Mouse (Mus musculus): Measurements from ENCODE around the gene Crispld2. TPM values are rescaled to one million over a fixed set of nuclear protein-coding genes. Genes with fewer than 3 reads are reported as not detected.

Gene Crispld2
- polyA plus RNA-seq (2012; rRNA removed) = 7.6 TPM in 2 replicates

DNA sequence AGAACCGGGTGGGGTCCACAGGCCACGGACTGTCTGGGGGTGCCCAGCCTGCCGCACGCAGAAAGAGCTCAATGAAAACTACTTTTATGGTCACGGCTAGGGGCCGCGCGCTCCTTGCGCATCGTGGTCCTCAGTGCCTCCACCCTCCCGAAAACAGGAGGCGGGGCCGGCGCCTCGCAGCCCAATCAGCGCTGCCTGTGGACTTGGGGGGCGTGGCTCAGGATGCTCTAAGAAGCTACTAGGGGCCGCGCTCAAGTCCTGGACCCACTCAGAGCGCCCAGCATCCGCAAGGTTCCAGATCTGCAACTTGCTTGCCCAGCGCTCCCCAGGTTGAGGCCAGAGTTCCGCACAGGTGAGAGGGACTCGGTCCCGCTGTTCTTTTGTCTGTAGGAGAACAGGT, at the start of gene Crispld2:
Gene Crispld2, plus strand, starts transcription at position 190 of the 400 bp plus-strand sequence.
- 3% methylated on average over 25 of the region's 25 CpGs for WGBS
- peak within 1 kb of the TSS; percentile 12 for H3K4me3 ChIP-seq (ENCODE audit: control insufficient read depth, insufficient read depth, low read length)
- TF ChIP-seq CTCF (IDR thresholded peaks at IDR 0.05; ENCODE audit: borderline replicate concordance, control insufficient read depth, extremely low read depth, insufficient read depth, low read length, poor library complexity) = 0 out of 2 replicates have a peak, but pooled peaks have one; percentile 34
- TF ChIP-seq POLR2A (IDR thresholded peaks at IDR 0.05; ENCODE audit: control insufficient read depth, extremely low read depth, insufficient read depth, low read length, poor library complexity) = peak; percentile 50; the same call in 1 of the 2 replicates
- H3K36me3 ChIP-seq (ENCODE audit: control insufficient read depth, insufficient read depth, low read length) = no peaks in the 10 kb centered on the region
- no peaks in the 10 kb centered on the region for H3K27me3 ChIP-seq (ENCODE audit: control insufficient read depth, insufficient read depth, low read length)
- peaks cover 7% of the 10 kb centered on the region; the same call in 1 of the 2 replicates for H3K4me1 ChIP-seq (replicated peaks; ENCODE audit: control insufficient read depth, insufficient read depth, low read length)
- no peak within 1 kb of the TSS for H3K27ac ChIP-seq (ENCODE audit: control insufficient read depth, insufficient read depth, low read length)
- peak; percentile 92 for DNase-seq

DNA sequence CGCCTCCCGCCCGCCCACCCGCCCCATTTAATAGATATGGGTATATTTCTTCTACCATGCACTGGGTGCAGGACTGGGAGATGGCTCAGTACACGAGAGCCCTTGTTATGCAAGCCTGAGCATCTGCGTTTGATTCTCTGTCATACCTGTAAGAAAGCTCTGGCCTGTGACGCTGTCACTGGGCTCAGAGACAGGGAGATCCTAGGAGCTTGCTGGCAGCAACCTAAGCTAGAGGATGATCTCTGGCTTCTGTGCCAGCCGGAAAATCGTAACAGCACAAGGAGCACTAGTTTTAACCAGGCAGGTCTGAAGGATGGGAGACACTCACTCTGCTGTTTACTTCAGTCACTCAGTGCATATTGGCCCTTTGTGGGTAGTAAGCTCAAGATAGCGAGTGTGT, 48.6 kb upstream of the Crispld2 start:
- no peak overlapping the region for H3K27ac ChIP-seq (ENCODE audit: control insufficient read depth, insufficient read depth, low read length)
- no peak overlapping the region for H3K4me3 ChIP-seq (ENCODE audit: control insufficient read depth, insufficient read depth, low read length)
- H3K27me3 ChIP-seq (ENCODE audit: control insufficient read depth, insufficient read depth, low read length) = no peaks in the 10 kb centered on the region
- DNase-seq = no peak
- 97% methylated on average over 10 of the region's 10 CpGs for WGBS
- H3K36me3 ChIP-seq (ENCODE audit: control insufficient read depth, insufficient read depth, low read length) = peaks cover 13% of the 10 kb centered on the region
- no peak for TF ChIP-seq POLR2A (IDR thresholded peaks at IDR 0.05; ENCODE audit: control insufficient read depth, extremely low read depth, insufficient read depth, low read length, poor library complexity)
- no peak for TF ChIP-seq CTCF (IDR thresholded peaks at IDR 0.05; ENCODE audit: borderline replicate concordance, control insufficient read depth, extremely low read depth, insufficient read depth, low read length, poor library complexity)
- H3K4me1 ChIP-seq (replicated peaks; ENCODE audit: control insufficient read depth, insufficient read depth, low read length) = peaks cover 20% of the 10 kb centered on the region

DNA sequence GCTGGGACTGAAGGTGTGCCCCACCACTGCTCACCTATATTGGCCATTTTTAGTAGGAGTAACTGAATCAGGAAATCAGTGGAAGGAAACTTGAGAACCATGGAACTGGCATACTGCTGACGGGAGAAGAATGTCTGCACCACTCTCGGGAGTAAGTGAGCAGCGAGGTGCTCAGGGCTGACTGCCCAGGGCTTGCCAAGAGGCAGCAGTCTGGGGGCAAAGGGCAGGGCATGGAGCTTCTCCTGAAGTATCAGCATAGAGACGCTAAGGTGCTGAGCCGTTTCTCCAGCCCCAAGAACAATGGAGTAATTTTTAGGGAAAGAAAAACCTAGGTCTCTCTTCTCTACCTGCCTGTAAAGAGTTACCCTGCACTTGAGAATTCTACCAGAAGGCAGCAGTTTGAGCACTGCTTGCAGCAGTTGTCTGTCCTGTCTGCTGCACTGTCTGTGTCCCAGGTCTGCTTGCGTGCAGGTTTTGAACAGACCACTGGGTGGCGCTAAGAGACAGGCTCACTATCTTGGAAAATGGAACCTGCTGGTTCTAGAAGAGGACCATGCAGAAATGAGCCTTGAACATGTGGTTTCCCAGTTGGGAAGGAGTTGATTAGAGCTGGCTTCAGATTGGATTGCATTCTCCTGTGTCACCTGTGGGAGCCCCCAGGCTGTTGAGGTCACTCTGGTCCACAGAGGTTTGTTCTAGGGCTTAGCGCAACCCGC, 48.0 kb upstream of the Crispld2 start:
- H3K36me3 ChIP-seq (ENCODE audit: control insufficient read depth, insufficient read depth, low read length) = peaks cover 13% of the 10 kb centered on the region
- no peak for TF ChIP-seq POLR2A (IDR thresholded peaks at IDR 0.05; ENCODE audit: control insufficient read depth, extremely low read depth, insufficient read depth, low read length, poor library complexity)
- TF ChIP-seq CTCF (IDR thresholded peaks at IDR 0.05; ENCODE audit: borderline replicate concordance, control insufficient read depth, extremely low read depth, insufficient read depth, low read length, poor library complexity) = peak; percentile 76; the same call in 1 of the 2 replicates
- 77% methylated on average over 9 of the region's 9 CpGs for WGBS

DNA sequence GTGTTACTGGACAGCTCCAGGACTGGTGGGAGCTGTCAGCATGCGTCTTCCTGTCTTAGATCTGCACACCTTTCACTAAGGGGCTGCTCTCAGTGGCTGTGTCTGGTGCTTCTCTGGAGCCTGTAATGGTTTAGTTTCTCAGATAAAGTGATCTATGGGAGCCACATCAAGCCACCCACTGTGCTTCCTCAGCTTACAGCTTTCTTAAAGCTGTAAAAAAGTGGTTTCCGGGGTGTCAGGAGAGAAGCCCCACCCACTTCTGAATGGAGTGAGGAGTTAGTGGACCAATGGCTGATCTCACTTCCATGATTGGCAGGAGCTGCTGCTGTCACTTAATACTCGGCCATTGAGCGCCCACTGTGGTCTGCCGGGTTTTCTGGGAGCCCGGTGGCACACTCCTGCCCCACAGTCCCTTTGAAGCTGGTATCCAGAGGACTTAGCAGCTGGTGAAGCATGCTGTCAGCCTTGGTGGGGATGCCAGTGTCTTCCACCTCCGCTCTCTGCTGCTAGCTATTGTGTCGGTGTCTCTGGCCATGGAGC, 45.8 kb upstream of the Crispld2 start:
- Histone ChIP-seq H3K4me1 (replicated peaks; ENCODE audit: control insufficient read depth, insufficient read depth, low read length) (peaks cover 20% of the 10 kb centered on the region), H3K27ac (ENCODE audit: control insufficient read depth, insufficient read depth, low read length) (no peak overlapping the region), H3K36me3 (ENCODE audit: control insufficient read depth, insufficient read depth, low read length) (peaks cover 24% of the 10 kb centered on the region), H3K4me3 (ENCODE audit: control insufficient read depth, insufficient read depth, low read length) (no peak overlapping the region), H3K27me3 (ENCODE audit: control insufficient read depth, insufficient read depth, low read length) (no peaks in the 10 kb centered on the region)
- TF ChIP-seq CTCF (IDR thresholded peaks at IDR 0.05; ENCODE audit: borderline replicate concordance, control insufficient read depth, extremely low read depth, insufficient read depth, low read length, poor library complexity) = no peak
- TF ChIP-seq POLR2A (IDR thresholded peaks at IDR 0.05; ENCODE audit: control insufficient read depth, extremely low read depth, insufficient read depth, low read length, poor library complexity) = no peak
- peak; percentile 32 for DNase-seq
- WGBS = 56% methylated on average over 8 of the region's 8 CpGs

More for the DNA sequence above, 48.0 kb upstream of the Crispld2 start:
- peaks cover 20% of the 10 kb centered on the region for H3K4me1 ChIP-seq (replicated peaks; ENCODE audit: control insufficient read depth, insufficient read depth, low read length)
- no peaks in the 10 kb centered on the region for H3K27me3 ChIP-seq (ENCODE audit: control insufficient read depth, insufficient read depth, low read length)
- H3K4me3 ChIP-seq (ENCODE audit: control insufficient read depth, insufficient read depth, low read length) = no peak overlapping the region
- DNase-seq = peak; percentile 67
- no peak overlapping the region for H3K27ac ChIP-seq (ENCODE audit: control insufficient read depth, insufficient read depth, low read length)

DNA sequence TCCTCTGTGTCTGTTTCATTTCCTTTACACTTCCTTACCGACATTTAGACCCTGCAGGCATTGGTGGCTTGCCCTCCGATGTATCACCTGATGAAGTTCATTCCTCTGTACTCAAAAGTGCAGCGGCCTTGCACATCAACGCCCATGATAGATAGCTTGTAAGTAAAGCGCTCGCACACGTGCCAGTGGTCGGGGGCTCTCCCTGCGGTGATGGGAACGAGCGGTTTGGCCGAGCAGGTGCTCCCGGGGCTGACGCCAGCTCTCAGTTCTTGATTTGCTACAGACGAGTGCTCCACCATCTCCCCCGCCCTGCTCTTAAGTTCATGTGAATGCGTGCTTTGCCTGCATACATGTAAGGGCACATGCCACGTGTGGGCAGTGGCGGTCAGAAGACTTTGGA, 44.6 kb upstream of the Crispld2 start:
- no peak for TF ChIP-seq CTCF (IDR thresholded peaks at IDR 0.05; ENCODE audit: borderline replicate concordance, control insufficient read depth, extremely low read depth, insufficient read depth, low read length, poor library complexity)
- TF ChIP-seq POLR2A (IDR thresholded peaks at IDR 0.05; ENCODE audit: control insufficient read depth, extremely low read depth, insufficient read depth, low read length, poor library complexity) = no peak
- H3K36me3 ChIP-seq (ENCODE audit: control insufficient read depth, insufficient read depth, low read length) = peaks cover 26% of the 10 kb centered on the region

DNA sequence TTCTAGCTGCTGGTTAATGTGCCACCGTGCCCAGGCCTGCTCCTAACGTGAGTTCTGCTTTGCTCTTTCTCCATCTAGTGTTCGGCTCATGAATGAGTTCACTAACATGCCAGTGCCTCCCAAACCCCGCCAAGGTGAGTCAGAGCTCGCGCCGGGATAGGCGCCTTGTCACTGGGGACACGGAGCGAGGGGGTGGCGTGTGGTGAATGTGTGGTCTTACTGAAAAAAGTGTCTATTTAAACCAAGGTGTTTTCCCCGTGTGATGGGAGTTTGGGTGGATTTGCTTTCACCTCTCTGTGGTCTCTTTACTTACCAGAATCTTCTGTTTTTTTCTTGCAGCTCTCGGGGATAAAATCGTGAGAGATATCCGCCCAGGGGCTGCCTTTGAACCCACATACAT, 43.9 kb upstream of the Crispld2 start:
- Histone ChIP-seq H3K36me3 (ENCODE audit: control insufficient read depth, insufficient read depth, low read length) (peaks cover 33% of the 10 kb centered on the region), H3K4me1 (replicated peaks; ENCODE audit: control insufficient read depth, insufficient read depth, low read length) (peaks cover 20% of the 10 kb centered on the region), H3K4me3 (ENCODE audit: control insufficient read depth, insufficient read depth, low read length) (no peak overlapping the region), H3K27me3 (ENCODE audit: control insufficient read depth, insufficient read depth, low read length) (no peaks in the 10 kb centered on the region), H3K27ac (ENCODE audit: control insufficient read depth, insufficient read depth, low read length) (no peak overlapping the region)
- TF ChIP-seq CTCF (IDR thresholded peaks at IDR 0.05; ENCODE audit: borderline replicate concordance, control insufficient read depth, extremely low read depth, insufficient read depth, low read length, poor library complexity) (no peak), POLR2A (IDR thresholded peaks at IDR 0.05; ENCODE audit: control insufficient read depth, extremely low read depth, insufficient read depth, low read length, poor library complexity) (no peak)
- no peak for DNase-seq
- 92% methylated on average over 15 of the region's 15 CpGs for WGBS

More for the DNA sequence above, 44.6 kb upstream of the Crispld2 start:
- Histone ChIP-seq H3K4me3 (ENCODE audit: control insufficient read depth, insufficient read depth, low read length) (no peak overlapping the region), H3K27ac (ENCODE audit: control insufficient read depth, insufficient read depth, low read length) (no peak overlapping the region), H3K27me3 (ENCODE audit: control insufficient read depth, insufficient read depth, low read length) (no peaks in the 10 kb centered on the region), H3K4me1 (replicated peaks; ENCODE audit: control insufficient read depth, insufficient read depth, low read length) (peaks cover 20% of the 10 kb centered on the region)
- WGBS = 93% methylated on average over 19 of the region's 19 CpGs
- DNase-seq = no peak
